Mouse (Mus musculus) kidney, adult 8-10 months (tissue): ENCODE measurements around the gene Gm20518.
A peak's percentile ranks its signal among the peaks of the same experiment; 100 is the strongest.

Experiments
- DNase-seq, 2 experiments: peaks; one replicate each; pipeline ENCODE4 v3.0.0; 2022

The Gm20518 gene

GRCm38 (mm10) chr16:17893923-17894322 lies 2.5 kb upstream of the Gm20518 start, which contains the start of gene Tssk1:
Tssk1 (plus strand) TSS chr16:17894223.
- no peak for DNase-seq

- DNase-seq = peak; percentile 90 to 91
Measured at GRCm38 (mm10) chr16:17892606-17893005, 1.1 kb upstream of the Gm20518 start.

DNA sequence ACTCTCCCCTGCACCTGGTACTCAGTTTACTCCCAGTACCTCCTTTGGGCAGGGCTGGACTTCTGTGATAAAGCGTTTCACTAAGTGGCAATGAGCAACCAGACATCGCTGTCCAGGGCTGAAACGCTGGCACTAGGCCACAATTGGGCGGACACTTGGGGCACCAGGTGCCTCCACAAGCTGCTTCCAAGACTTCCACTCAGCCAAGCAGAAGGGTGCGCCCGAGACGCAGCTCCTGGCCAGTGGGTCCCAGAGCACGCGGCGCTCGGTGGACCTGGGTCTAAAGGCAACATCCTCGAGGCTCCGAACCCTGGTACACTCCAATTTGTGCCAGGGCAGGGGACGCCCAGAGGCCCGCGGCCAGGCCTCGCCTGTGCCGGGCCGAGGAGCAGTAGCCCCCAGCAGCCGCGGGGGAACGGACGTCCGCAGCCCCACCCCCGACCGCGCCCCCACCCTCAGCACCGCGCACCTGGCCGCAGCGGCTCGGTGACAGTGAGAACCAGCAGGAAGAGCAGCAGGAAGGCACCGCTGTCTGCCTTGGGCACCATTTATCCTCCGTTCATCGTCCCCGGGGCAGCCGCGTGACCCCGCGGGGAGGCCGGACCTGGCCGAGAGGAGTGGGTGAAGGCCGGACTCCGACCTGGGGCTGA lies 429 bp downstream of the Gm20518 start:
- DNase-seq = peak; percentile 90 to 91

DNA sequence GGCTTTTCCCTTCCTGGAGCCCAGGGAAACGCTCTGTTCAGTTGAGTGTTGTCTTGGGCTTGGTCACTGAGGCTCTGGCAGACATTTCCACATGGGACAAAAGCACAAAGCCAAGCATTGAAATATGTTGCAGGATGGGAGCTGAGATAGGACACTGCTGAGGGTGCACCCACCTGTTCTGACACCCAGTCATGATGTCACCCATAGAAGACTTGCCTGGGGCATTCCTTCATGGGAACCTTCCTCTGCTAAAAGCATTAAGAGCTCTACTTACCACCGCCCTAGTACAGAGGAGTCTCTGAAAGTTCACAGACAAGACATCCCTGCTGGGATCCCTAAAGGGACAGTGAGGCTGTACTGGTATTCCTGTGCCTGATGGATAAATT lies 1.1 kb downstream of the Gm20518 start:
- DNase-seq = no peak

DNA sequence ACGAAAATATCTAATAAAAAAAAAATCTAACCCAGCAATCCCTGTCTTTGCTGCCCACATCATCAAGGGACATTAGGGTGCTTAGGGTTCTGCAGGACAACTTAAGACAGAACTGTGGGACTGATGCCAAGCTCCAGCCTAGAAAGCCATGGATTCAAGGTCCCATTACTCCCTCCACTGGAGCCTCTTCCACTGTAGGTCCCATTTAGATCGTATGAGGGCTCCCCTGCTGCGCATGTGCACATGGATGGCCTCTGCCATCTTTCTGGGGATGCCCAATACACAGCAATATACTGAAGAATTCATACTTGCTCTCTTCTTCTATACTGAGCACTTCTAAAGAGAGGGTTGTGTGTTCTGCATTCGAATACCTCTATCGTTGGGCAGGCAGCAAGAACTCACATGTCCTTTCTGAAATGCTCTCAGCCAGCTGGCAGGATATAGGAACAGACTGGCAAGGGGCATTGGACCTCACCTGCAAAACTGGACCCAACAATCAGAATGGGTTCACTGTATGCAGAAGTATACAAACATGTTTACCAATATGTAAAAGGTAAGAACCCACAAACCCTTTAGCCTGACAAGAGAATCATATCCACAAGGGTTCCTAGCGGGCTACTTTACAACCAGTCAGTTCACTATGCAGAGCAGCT lies 1.7 kb downstream of the Gm20518 start:
- no peak for DNase-seq

DNA sequence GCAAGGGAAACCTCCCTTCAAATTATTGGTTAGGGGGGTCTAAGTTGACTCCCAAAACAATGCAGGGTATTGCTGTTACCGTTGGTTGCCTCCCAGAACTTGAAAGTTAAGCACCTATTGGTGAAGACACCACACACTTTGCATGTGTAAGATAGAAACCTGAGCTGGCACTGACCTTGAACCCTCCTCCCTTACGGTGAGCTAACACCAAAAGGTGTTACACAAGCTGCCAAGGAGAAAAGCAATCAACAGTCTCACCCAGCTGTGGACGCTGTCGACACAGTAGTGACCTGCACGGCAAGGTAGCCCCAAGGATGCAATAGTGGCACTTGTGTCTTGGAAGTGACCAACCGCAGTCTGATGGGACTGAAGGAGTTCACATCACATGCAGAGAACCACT lies 7.4 kb downstream of the Gm20518 start:
- no peak for DNase-seq

GRCm38 (mm10) chr16:17882196-17882595 lies 9.3 kb downstream of the Gm20518 start:
- DNase-seq = peak in 1 of 2 experiments; percentile 22

DNA sequence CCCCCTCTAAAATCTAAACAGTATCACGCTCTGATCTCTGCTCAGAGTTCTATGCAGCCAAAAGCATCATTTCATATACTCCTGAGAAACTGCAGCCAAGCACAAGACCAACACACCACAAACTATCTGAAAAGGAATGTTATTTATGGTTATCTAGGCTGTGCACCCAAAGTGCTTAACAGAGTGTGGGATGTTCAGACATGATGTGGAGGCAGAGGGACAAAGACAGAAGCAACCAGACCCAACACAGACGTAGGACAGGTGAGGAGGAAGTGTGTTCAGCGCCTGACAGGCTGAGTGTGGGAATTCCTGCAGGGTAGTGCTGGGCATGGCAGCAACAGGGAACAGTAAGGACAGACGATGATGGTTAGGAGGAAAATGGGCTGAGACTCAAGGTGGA lies 11.9 kb downstream of the Gm20518 start:
- DNase-seq = no peak

DNA sequence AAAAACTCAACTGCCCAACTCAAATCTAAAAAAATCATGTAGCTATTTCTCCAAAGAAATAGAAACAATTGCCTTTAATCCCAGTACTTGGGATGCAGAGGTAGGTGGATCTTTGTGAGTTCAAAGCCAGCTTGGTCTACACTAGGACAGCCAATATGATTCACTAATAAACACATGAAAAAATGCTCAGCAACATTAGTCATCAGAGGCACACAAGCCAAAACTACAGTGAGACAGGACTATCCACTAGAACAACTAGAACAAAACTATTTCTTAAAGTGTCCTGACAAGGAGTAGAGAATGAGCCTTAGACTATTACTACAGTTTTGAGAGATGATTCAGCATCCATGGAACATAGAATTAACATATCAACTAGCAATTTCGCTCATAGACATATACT lies 15.4 kb downstream of the Gm20518 start:
- DNase-seq = no peak

- no peak for DNase-seq
Measured at GRCm38 (mm10) chr16:17875174-17875573, 16.3 kb downstream of the Gm20518 start.

DNA sequence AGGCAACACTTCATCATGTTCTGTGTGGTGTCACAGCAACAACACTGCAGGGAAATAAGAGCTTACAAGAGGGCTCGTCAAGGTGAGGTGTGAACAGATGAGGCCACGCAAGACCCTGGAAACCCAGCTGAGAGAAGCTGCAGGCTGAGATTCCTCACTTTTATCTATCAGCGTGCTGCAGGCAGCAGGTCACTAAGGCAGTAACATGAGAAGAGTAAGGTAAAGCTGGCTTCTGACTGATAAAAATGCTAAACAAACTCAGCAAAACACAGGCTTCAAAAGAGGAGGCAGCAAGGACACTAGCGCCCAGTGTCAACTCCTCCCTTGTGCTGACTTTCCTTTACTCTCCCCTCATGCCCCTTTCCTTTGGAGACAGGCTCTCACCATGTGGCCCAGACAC lies 18.5 kb downstream of the Gm20518 start:
- no peak for DNase-seq

- no peak for DNase-seq
Measured at GRCm38 (mm10) chr16:17871248-17871647, 20.2 kb downstream of the Gm20518 start.

DNA sequence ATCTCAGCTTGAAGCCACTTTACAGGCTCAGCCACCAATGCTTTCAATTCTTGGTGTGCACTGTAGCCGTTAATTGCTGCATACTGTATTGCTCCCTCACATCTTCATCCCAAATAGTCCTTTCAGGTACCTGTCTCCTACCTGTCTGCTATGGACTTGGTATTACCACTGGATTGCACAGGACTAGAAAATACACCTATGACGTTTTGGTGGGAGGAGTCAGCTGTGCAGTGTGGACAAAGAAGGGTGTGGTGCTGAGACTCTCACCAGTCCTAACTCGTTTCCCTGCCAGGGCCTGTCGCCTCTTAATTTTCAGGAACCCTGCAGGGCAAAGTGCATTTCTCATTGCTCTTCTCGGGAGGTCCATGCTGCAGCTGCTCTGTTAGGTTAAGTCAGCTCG lies 25.7 kb downstream of the Gm20518 start:
- peak; percentile 31 to 46 for DNase-seq

- peak in 1 of 2 experiments; percentile 58 for DNase-seq
Measured at GRCm38 (mm10) chr16:17865293-17865692, 26.2 kb downstream of the Gm20518 start.

- DNase-seq = no peak
Measured at GRCm38 (mm10) chr16:17858592-17858991, 32.9 kb downstream of the Gm20518 start.

- DNase-seq = no peak
Measured at GRCm38 (mm10) chr16:17857157-17857556, 34.3 kb downstream of the Gm20518 start.

- DNase-seq = no peak
Measured at GRCm38 (mm10) chr16:17853263-17853662, 38.2 kb downstream of the Gm20518 start.

- no peak for DNase-seq
Measured at GRCm38 (mm10) chr16:17851860-17852259, 39.6 kb downstream of the Gm20518 start.

- DNase-seq = no peak
Measured at GRCm38 (mm10) chr16:17851331-17851730, 40.1 kb downstream of the Gm20518 start.

DNA sequence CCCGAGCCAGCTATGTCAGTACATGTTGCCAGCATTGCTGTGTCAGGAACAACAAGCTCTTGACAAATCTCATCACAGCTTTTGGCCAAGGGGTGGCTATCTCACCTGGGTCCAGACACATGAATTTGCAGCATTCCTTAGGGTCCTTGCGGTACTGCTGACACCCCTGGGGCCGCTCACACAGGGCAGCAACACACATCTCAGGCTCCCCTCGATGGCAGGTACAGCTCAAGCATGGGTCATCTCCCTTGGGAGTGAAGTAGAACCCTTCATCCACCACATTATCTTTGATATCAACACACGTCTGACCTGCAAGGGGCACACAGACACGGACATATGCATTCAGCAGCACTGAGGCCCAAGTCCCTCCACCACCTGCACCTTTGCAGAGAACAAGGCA lies 42.0 kb downstream of the Gm20518 start:
- DNase-seq = no peak

- DNase-seq = no peak
Measured at GRCm38 (mm10) chr16:17848928-17849327, 42.5 kb downstream of the Gm20518 start.

DNA sequence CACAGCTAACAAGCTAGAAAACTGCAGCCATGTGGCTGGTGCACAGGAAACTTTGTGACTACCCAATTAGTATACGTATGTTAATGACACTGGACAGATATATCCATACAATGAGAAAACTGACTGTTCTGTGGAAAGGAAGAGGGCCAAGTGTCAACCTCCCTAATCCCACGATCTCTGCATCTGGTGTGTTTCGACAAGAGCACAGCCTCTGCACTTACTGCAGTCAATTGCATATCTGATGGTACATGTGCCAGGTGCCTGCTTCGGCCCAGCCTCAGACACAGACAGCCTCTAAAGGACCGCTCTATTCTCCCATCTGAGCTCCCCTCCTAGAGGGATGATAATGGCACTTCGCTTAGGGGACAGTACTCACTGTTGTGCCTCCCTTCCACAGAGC lies 43.0 kb downstream of the Gm20518 start:
- no peak for DNase-seq

DNA sequence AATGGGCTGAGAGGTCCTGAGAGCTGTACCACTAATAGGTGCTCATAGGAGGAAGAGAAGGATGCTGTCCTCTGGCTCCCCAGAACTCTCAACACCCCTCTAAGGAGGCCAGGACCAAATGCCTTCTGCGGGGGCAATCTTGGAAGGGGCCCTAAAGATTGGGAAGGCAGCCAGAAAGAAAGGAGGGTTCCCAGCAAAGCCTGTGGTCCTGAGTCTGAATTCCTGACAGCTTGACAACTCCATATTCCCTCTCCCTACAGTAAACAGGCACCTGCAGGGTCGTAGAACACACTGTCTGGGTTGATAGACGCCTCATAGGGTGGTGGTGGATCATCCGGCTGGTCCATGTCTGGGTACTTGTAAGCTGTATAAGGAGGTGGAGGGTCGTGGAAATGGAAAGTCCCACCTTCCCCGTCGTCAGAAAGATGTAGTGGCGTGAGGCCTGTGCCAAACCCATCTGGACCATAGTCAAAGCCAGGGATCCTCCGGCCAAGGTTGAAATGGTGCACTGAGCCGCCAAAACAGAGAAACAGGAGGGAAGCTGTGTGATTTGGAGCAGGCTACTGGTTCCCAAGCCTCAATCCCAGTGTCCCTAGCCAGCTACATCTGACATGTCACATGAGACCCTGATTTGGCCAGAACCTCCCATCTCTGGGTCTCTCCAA lies 47.6 kb downstream of the Gm20518 start:
- no peak for DNase-seq

- no peak for DNase-seq
Measured at GRCm38 (mm10) chr16:17842437-17842836, 49.0 kb downstream of the Gm20518 start.
